Mouse (Mus musculus): ENCODE measurements around the gene Gpr180. TPM values are rescaled to one million over a fixed set of nuclear protein-coding genes. Genes with fewer than 3 reads are reported as not detected.

Gene Gpr180
- total RNA-seq, 2 experiments from 2014 or later: 20.3 to 21.1 TPM

- intact Hi-C loops (cut with DNase I): no loop called here
- DNase-seq (ENCODE audit: low spot score): no peak
Observed at GRCm38 (mm10) chr14:118194219-118194914, 57.4 kb downstream of the Gpr180 start.

DNA sequence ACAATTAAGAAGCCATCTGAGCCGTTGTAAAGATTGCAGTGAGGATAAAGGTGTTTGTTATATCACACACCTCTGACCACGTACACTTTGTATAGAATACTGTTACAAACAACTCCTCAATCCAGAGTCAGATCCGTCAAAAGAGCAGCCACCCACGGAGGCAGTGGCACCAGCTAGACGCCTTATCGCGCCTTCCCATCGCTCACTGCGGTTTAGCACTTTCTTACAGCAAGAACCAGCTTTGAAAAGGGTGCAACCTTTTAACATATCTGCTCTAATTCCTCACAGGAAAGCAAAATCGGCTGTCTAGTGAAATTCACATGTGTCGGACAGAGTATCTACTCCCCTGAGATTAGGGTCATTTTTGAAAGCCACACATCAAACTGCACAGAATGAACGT lies 60.1 kb downstream of the Gpr180 start:
- intact Hi-C loops (cut with DNase I): no loop called here
- DNase-seq (ENCODE audit: low spot score): no peak

GRCm38 (mm10) chr14:118200731-118201130 lies 63.8 kb downstream of the Gpr180 start:
- intact Hi-C loops (cut with DNase I): no loop called here

DNA sequence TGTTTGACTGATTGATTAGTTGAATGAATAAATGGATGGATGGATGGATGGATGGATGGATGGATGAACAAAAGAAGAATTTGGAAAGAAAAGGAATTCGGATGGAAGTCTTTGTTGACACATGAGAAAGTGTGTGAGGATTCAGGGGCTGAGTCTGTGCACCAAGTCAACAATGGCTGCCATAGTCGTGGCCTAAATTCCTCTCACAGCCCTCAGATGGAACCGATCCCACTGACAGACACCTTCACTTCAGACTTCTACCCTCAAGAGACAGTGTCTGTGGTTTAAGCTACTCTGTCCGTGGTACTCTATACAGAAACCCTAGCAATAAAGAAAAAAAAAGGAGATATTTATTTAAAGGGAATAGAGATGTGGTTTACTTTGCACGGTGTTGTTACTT lies 65.0 kb downstream of the Gpr180 start:
- intact Hi-C loops (cut with DNase I): no loop called here
- no peak for DNase-seq (ENCODE audit: low spot score)

More at GRCm38 (mm10) chr14:118200731-118201130, 63.8 kb downstream of the Gpr180 start:
- no peak for DNase-seq (ENCODE audit: low spot score)

- intact Hi-C loops (cut with DNase I): no loop called here
- DNase-seq (ENCODE audit: low spot score): no peak
Observed at GRCm38 (mm10) chr14:118203031-118203430, 66.1 kb downstream of the Gpr180 start.

DNA sequence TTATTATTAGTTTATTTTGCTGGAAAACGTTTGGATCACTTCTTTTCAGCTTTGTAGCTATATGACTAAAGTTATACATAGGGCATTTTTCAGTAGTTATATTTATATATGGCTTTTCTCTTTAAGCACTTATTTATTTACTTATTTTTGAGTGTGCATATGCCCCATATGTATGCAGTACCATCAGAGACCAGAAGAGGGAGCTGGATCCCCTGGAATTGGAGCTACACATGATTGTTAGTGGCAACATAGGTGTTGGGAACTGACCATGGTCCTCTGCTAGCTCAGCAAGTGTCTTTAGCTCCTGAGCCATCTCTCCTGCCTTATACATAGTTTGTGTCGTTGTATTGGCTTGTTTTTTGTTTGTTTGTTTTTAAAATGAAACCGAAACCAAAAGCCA lies 70.4 kb downstream of the Gpr180 start:
- no peak for DNase-seq (ENCODE audit: low spot score)
- intact Hi-C loops (cut with DNase I): loop anchor here (5.0 kb wide), 2 partner anchors 50 to 390 kb away; no protein-coding TSS in a partner anchor

GRCm38 (mm10) chr14:118209642-118210041 lies 72.7 kb downstream of the Gpr180 start:
- no peak for DNase-seq (ENCODE audit: low spot score)
- intact Hi-C loops (cut with DNase I): loop anchor here (5.0 kb wide), 2 partner anchors 52 to 388 kb away; no protein-coding TSS in a partner anchor

DNA sequence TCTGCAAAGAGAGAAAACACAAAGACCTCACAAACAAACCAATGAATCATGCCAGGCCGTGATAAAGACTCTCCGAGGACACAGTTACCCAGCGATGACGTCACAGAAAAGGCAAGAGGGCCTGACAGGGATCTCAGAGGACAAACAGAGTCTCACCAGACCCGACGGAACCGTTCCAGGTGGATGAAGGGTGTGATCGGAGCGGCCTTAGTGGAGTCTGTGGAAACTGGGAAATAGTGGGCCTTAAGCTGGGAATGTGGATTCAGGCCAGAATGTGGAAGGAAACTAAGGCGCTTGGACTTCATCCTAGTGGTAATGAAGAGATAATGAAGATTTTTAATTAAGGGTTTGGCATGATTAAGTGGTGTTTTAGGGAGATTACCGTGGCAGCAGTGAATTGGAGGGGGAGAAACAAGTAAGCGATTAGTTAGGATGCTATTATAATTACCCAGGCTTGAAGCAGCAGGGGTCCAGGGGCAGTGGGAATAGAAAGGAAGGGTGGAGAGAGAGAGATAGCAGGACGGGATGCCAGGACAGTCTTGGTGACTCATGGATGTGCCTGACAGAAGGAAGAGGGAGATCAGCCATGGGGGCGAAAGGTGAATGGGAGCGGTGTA lies 75.3 kb downstream of the Gpr180 start:
- intact Hi-C loops (cut with DNase I): no loop called here
- DNase-seq (ENCODE audit: low spot score): no peak

Other genes with a start within 250 kb of the Gpr180 start
- gene Dct, start 84.9 kb upstream of the Gpr180 start, total RNA-seq (2021): 1 to 10 TPM; 2.1 to 2.7 TPM
- gene Tgds, start 4.4 kb upstream of the Gpr180 start, total RNA-seq (2021): 10 to 100 TPM in 1 of 2 experiments, 1 to 10 TPM in 1; 9.5 to 10.1 TPM
- gene Sox21, start 99.9 kb downstream of the Gpr180 start, total RNA-seq (2021): not detected
- gene Gm9376, start 129.8 kb downstream of the Gpr180 start, total RNA-seq (2021): not detected